Mouse (Mus musculus) right cerebral cortex, postnatal 4 days (tissue): ENCODE results near the gene Nmnat1.

Source experiments
- DNase-seq: peaks from one replicate; pipeline ENCODE4 v3.0.0-alpha.2; 2022

Gene Nmnat1

GRCm38 (mm10) chr4:149485053-149485824 lies at the start of gene Nmnat1, which contains the start of gene Lzic:
Gene Nmnat1 (minus strand): TSS chr4:149485202.
Gene Lzic (plus strand): TSS chr4:149485229.
- DNase-seq, result peak; percentile 94

GRCm38 (mm10) chr4:149529691-149530090 lies 44.7 kb upstream of the Nmnat1 start:
- DNase-seq, result no peak

DNA sequence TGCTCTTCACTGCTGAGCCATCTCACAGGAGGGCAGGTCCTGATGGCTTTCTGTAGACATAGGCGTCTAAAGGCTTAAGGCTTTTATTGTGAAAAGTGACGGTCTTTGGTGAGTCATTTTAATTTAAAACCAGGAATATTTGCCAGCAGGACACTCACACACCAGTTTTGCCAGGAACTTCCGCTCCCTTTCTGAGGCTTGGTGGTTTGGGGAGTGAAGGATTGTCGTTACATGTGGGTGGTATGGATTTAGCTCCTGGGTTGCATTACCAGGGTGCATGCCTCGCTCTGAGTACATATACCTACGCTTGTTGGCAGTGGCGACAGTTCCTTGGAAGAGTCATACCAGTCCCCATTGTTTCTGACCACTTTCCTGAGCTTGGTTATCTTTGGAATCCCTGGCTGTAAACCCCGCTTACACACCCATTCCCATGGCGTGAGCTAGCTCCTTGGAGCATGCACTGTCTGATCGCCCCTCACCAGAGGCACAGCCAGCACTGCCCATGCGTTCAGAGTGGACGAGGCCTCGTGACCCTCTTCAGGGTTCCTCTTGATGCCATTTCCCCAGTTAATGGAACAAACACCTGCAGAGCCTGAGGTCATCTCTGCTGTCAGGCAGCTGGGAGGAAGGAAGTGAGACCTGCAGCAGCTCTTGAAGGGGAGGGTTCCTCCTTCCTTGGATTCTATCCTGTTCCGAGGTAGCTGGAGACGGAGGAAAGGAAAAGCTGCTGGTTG lies 42.8 kb upstream of the Nmnat1 start:
- DNase-seq, result no peak

GRCm38 (mm10) chr4:149526330-149526729 lies 41.3 kb upstream of the Nmnat1 start:
- DNase-seq, result no peak

DNA sequence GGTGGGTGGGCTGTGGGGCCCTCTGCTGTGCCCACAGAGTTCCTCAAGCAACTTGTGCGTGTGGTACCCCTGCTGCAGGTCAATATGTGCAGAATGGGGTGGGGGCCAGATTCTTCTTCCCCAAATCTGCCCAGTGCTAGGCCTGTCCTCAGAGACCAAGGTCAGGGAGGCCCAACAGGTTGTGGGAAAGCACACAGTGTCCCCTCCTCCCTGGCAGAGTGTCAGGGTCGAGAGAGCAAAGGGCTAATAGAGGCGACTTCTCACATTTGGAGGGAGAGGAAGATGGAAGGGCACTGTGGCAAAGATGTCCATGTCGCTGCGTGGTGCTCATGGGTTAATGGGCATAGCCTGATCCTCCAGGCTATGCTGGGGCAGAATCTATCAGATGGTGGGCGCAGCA lies 40.8 kb upstream of the Nmnat1 start:
- DNase-seq, result no peak

DNA sequence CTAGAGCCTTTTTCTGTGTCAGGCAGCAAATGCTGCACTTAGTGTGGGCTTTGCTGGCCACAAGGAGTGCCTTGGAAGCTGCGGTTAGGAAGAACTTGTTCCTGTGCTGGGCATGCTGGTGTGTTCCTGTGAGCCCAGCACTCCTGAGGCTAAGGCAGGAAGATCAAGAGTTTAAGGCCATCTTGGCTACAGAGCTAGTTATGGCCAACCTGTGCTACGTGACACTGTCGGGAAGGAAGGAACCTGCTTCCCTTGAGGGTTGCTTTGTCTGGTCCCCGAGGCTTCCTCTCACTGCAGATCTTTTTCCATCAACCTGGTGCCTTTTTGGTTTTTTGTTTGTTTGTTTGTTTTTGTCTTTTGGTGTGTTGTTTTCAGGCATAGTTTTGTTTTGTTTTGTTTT lies 40.2 kb upstream of the Nmnat1 start:
- DNase-seq, result no peak

DNA sequence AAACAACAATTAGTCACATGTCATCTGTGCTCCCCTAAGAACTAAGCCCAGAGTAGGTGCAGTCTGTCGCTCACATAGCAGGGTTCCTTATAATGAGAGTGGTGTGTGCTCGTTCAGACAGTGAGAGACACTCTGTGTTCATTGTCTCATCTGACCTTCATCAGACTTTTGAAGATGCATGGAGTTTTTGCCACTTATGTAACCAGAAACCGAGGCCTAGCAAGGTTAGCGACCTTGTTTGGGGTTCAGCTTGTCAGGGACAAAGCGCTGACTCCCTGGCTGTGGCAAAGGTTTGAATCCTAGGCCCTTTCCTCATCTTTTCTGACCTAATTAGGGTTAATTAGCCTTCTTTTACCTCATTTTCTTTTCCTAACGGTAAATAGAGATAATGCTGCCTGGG lies 39.0 kb upstream of the Nmnat1 start:
- no peak for DNase-seq

- no peak for DNase-seq
Observed at GRCm38 (mm10) chr4:149521258-149521657, 36.3 kb upstream of the Nmnat1 start.

GRCm38 (mm10) chr4:149518351-149519220 lies 33.6 kb upstream of the Nmnat1 start:
- peak; percentile 30 for DNase-seq

GRCm38 (mm10) chr4:149517868-149518340 lies 32.9 kb upstream of the Nmnat1 start, which contains the start of gene Ctnnbip1:
Gene Ctnnbip1 (plus strand): TSS chr4:149518236.
- peak; percentile 89 for DNase-seq

DNA sequence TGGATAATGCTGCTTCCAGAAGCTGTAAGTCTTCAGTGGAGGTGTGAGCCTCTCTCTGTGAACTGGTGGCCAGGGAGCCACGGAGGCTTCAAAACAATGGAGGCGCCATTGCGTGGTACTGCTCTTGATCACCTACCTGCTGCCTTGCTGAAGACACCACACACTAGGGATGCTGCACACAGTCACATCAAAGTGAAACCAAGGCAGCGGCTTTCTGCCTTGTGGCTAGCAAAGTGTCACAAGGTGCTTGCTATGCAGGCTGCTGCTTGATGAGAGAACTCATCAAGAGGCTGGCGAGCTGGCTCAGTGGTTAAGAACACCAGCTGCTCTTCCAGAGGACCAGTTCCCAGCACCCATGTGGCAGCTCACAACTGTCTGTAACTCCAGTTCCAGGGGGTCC lies 30.7 kb upstream of the Nmnat1 start:
- DNase-seq, result no peak

- peak; percentile 32 for DNase-seq
Observed at GRCm38 (mm10) chr4:149512072-149512471, 27.1 kb upstream of the Nmnat1 start.

DNA sequence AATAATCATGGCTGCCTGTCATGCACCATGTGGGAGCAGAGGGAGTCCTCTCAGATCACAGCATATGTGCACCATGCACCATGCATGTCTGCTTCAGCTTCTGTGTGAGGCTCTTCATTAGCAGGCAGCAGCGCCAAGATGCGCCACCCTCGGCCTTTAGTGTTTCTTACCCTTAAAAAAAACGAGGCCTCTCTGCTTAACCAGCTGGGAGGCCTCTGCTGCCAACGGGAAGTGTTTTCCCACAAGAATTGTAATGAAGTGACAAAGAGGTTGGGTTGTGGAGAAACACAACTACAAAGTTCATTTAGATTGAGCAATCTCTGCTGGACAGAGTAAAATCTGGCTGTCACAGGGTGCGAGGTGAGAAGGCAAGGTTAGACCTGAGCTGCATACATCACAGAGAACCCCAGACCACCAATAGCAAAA lies 26.2 kb upstream of the Nmnat1 start:
- DNase-seq, result no peak

DNA sequence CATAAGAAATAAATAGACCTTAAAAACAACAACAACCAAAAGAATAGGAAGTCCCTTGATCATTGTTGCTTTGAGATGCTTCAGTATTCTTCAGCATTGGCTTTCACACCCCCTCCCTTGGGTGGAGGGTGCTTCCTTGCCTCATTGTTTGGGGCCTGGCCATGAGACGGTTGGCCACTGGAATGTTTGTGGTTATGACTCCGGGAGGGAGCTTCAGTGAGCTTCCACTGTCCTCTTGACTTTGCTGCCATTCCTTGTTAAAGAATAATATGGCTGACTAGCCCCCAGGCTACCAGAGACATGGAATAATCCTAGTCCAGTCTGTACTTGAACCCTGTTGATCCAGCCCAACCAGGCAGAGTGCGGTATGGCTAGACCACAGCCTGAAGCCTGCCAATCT lies 21.9 kb upstream of the Nmnat1 start:
- no peak for DNase-seq

GRCm38 (mm10) chr4:149505261-149505967 lies 20.4 kb upstream of the Nmnat1 start:
- DNase-seq, result no peak

GRCm38 (mm10) chr4:149504858-149505257 lies 19.9 kb upstream of the Nmnat1 start:
- no peak for DNase-seq

DNA sequence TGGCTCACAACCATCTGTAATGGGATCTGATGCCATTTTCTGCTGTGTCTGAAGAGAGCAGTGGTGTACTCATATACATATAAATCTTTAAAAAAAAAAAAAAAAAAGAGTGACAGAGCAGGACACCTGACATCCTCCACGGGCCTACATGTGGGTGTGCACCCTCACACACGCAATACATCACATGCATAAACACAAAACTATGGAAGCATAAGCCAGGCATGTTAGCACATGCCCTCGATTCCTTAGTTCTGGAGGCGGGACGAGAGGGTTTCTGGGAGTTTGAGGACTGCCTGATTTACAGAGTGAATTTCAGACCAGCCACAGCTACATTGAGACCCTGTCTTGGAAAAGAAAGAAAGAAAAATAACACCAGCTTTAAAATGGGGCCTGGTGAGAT lies 19.4 kb upstream of the Nmnat1 start:
- no peak for DNase-seq

GRCm38 (mm10) chr4:149499790-149500189 lies 14.8 kb upstream of the Nmnat1 start:
- no peak for DNase-seq

DNA sequence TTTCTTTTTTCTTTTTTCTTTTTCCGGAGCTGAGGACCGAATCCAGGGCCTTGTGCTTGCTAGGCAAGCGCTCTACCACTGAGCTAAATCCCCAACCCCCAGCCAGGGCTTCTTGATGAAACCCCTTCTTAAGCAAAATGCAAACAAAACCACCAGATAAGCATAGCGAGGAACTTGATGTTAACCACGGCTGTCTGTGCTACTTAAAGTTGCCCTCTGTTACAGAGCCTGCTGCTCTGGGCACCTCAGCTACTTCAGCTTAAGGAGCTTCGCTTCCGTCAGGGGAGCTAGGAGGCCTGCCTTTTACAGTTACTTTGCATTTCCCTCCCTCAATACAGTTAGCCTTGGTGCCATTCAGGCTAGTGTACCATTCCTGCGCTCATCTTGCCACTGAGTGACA lies 13.9 kb upstream of the Nmnat1 start:
- DNase-seq, result no peak

GRCm38 (mm10) chr4:149496612-149497011 lies 11.6 kb upstream of the Nmnat1 start:
- peak; percentile 10 for DNase-seq

DNA sequence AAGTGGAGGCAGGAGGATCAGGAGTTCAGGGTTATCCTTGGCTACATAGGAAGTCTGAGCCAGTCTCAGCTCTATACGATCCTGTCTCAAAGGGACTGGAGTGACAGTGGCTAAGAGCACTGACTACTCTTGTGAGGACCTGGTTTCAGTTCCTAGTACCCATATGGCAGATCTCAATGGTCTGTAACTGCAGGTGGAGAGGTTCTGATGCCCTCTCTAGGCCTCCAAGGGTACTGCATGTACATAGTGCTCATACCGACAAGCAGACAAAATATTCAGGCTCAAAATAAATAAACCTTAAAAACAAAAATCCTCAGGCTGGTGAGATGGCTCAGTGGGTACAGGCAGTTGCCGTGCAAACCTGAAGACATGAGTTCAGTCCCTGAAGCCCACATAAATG lies 6.1 kb upstream of the Nmnat1 start:
- DNase-seq, result no peak
